Mouse (Mus musculus) spleen, postnatal 4 days (tissue): ENCODE results near the gene Mn1.

Source experiments
- DNase-seq, 2 experiments: peaks; one replicate each; pipeline ENCODE4 v3.0.0; 2022; ENCODE audit warnings: low spot score in 2 of 2

The Mn1 gene

GRCm38 (mm10) chr5:111409412-111410044 lies 7.6 kb upstream of the Mn1 start:
- DNase-seq = no peak

DNA sequence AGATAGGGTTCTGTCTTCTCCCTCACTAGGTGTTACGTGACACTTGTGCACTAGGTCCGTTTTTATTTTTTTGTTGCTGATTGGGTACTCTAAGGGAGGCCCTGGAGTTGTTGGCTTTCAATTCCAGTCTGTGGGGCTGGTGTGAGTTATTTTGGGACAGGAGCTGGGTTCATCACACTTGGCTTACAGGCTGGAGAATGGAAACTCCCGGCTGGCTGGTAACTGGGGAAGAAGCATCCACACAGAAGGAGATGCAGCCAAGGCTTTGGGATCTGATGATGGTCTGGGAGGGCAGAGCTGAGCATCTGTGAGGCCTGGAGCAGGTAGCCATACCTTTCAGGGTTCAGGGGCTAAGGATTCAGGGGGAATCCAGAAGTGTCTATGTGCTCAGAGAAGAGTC lies 6.5 kb upstream of the Mn1 start:
- no peak for DNase-seq

DNA sequence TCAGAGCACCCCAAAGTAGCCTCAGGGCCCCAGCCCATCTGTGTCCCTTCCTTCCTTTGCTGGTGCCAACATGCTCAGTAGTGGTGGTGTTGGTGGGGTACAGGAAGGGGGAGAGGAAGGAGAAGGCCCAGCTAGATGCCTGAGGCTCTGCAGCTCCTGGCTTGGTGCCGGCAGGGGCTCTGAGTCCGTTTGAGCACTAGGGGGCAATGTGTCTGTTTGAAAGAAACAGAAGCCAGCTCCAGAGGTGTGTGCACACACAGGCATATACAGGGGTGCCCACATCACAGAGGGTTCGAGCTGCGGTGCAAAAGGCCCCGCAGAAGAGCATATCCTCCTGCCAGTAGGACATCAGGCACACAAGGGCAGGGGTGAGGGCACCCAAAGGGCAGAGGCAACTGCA lies 3.0 kb upstream of the Mn1 start:
- DNase-seq = peak; percentile 61 to 74

DNA sequence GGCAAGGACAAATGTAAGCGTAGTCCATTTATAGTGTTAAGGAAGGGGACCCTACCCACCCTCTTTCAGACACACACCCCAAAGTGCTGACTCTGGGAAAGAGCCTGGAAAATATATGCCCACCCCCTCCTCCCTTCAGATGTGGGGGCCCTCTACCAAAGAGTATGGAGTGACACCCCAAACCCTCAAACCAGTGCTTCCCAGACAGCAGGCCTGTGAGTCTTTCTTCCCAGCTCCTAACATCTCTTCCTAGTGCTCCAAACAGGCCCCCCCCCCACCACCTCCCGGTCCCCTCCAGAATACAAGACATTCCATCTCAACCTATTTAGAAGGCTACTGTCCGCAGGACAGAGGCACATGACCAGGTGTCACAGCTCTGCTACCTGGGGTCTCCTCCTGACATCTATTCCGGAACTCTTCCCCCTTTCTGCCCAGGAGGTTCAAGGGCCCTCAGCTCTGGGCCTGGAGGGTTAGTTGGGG lies 2.4 kb upstream of the Mn1 start:
- no peak for DNase-seq

- no peak for DNase-seq
Measured at GRCm38 (mm10) chr5:111415575-111415974, 1.6 kb upstream of the Mn1 start.

DNA sequence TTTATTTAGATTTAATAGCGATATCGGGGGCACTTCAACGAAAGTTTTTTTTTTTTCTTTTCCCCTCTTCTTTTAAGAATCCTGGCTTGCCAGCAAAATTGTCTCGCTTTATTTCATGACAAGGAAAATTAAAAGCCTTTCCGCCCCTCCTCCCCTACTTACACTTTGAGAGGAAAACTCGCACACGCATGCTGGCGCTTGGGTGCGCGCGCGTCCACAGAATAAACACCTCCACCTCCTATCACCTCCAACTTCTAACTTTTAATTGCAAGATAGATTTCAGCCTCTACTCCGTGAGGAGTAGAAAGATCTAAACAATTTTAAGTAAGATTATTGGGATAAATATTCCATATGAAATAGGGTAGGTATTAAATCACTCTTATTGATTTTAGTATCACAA lies 1.1 kb upstream of the Mn1 start:
- no peak for DNase-seq

GRCm38 (mm10) chr5:111417378-111418131 lies 393 bp downstream of the Mn1 start:
- DNase-seq = no peak

- DNase-seq = no peak
Measured at GRCm38 (mm10) chr5:111418202-111419120, 1.3 kb downstream of the Mn1 start.

DNA sequence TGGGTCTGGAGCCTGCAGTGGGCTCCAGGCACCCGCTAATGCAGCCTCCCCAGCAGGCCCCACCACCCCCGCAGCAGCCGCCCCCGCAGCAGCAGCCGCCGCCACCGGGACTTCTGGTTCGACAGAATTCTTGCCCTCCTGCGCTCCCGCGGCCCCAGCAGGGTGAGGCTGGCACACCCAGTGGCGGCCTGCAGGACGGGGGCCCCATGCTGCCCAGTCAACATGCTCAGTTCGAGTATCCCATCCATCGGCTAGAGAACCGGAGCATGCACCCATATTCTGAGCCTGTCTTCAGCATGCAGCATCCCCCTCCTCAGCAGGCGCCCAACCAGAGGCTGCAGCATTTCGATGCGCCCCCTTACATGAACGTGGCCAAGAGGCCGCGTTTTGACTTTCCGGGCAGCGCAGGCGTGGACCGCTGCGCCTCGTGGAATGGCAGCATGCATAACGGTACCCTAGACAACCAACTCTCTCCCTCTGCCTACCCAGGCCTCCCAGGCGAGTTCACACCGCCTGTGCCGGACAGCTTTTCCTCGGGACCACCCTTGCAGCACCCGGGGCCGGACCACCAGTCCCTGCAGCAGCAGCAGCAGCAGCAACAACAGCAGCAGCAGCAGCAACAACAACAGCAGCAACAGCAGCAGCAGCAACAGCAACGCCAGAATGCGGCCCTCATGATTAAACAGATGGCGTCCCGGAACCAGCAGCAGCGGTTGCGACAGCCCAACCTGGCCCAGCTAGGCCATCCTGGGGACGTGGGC lies 2.1 kb downstream of the Mn1 start:
- DNase-seq = no peak

- no peak for DNase-seq
Measured at GRCm38 (mm10) chr5:111420011-111420691, 3.0 kb downstream of the Mn1 start.

- DNase-seq = no peak
Measured at GRCm38 (mm10) chr5:111420896-111421295, 3.7 kb downstream of the Mn1 start.

- DNase-seq = no peak
Measured at GRCm38 (mm10) chr5:111421424-111421823, 4.3 kb downstream of the Mn1 start.

DNA sequence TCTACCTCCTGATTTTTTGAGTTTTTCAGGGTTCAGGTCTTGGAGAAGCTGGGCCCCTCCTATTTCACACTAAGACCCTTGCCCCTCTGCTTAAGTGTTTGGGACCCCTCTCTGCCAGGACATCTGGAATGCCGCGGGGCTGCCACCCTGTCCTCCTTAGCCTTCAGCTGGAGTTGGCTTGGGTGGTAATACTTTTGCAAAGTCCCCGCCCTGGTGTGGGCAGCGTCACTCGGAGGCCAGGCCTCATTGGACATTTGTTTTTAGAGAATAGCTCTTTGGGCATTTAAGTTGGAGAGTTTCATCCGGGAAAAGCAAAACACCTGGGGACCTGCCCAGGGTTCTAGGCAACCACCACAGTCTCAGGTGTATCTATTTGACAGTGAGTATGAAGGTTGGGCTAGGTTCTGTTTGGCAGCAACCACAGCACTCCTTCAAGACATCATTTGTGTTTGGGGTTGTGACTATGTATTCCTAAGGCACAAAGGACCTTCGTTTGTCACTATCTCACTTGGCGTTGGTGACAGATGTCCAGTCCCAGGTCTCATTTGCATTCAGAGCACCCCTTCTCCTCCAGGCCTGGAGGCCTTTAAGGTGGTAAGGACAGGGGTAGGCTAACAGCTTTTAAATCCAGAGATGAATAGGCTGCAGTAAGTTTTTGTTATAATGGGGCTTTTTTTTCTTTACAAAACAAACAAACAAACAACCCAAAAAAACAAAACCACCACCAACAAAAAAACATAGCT lies 5.1 kb downstream of the Mn1 start:
- no peak for DNase-seq

DNA sequence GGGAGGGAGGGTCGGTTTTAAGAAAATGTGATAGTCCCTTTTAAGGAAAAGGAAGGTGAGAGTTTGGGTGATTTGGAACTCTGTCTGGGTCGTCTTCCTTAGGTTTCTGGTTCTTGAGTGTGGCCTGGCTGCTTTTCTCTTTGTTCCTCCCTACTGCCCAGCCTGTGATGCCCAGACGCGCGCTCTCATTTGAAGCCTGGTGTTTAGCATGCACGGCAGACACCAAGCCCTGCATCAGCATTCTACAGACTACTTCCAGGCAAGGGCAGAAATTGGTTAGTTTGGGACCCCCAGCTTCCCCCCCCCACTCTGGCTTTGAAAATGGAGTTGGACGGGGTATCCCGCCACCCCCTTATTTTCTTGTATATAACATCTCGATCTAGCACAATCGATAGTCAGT lies 5.8 kb downstream of the Mn1 start:
- no peak for DNase-seq

DNA sequence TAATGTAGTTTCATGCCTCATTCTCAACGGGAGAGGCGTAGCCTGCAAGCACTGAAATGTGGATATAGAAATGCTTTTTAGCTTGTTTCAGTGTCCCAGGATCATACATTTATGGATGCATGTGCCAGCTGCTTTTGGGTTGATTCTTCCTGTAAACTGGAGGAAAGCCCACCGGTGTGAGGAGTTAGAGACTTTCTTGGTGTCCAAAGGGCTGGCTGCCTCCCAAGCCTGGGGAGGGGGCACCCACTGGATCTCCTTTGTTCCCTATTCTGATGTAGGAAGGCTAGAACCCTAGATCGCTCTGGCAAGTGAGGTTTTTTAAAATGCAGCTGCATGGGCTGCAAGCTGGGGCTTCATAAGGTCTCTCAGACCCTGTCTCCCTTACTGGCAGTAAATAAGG lies 6.5 kb downstream of the Mn1 start:
- DNase-seq = no peak

DNA sequence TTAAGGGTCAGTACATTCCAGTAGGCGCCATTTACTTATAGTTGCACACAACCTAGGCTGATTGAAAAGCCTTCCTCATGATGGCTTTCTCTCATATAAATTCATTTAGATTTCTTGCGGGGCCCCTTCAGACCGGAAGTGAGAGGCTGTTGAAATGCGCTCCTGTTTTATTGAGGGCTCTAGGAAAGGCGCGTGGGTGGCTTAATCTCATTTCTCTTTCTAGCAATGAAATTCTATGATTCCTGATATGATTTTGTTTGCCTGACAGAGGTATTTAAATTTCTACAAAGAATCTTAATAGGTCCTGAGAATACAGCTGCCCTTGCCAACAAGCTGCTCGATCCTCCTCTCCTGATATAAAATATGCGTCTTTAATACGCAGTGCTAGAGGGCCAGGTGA lies 8.7 kb downstream of the Mn1 start:
- no peak for DNase-seq

GRCm38 (mm10) chr5:111426249-111426648 lies 9.1 kb downstream of the Mn1 start:
- DNase-seq = no peak

- no peak for DNase-seq
Measured at GRCm38 (mm10) chr5:111428882-111429281, 11.7 kb downstream of the Mn1 start.

GRCm38 (mm10) chr5:111429726-111430125 lies 12.6 kb downstream of the Mn1 start:
- no peak for DNase-seq

GRCm38 (mm10) chr5:111431007-111431730 lies 14.0 kb downstream of the Mn1 start:
- DNase-seq = no peak
